Mouse (Mus musculus) hindbrain, embryonic 14.5 days (tissue): ENCODE data around the gene Fuom. TPM values are rescaled to one million over a fixed set of nuclear protein-coding genes. Genes with fewer than 3 reads are reported as not detected.
"Not testable (repeated sequence)": the region's sequence is repeated elsewhere in the genome, so short reads cannot be mapped to it uniquely, and the experiment has no call there.

Experiments used
- ATAC-seq: fragments of 200-750 bp; cut with Nextera tagmentation; 2 replicates; pipeline ENCODE4 v1.8.0; 2017; ENCODE audit warnings: moderate number of reproducible peaks, mild to moderate bottlenecking, moderate TSS enrichment, moderate library complexity; ENCODE audit not compliant: low FRiP score
- DNase-seq: peaks from one replicate; pipeline ENCODE4 v3.0.0-alpha.2; 2015; ENCODE audit warnings: low spot score
- H3K27ac ChIP-seq: fragments of 300-500 bp; sonication (generic); 2 replicates; pipeline ENCODE4 v1.5.1; 2014; ENCODE audit warnings: mild to moderate bottlenecking, moderate library complexity
- H3K27me3 ChIP-seq: fragments of 300-500 bp; sonication (generic); 2 replicates; pipeline ENCODE4 v1.6.1; 2014; ENCODE audit warnings: mild to moderate bottlenecking, low read length, mixed read lengths; ENCODE audit not compliant: control insufficient read depth, insufficient read depth
- H3K36me3 ChIP-seq: fragments of 300-500 bp; sonication (generic); replicated peaks from 2 replicates; pipeline ENCODE4 v1.6.1; 2014; ENCODE audit not compliant: control insufficient read depth, insufficient read depth
- H3K4me1 ChIP-seq: fragments of 300-500 bp; sonication (generic); replicated peaks from 2 replicates; pipeline ENCODE4 v1.6.1; 2014; ENCODE audit warnings: antibody characterized with exemption, low read length, mixed read lengths; ENCODE audit not compliant: control insufficient read depth, insufficient read depth
- H3K4me2 ChIP-seq: fragments of 300-500 bp; sonication (generic); replicated peaks from 2 replicates; pipeline ENCODE4 v1.6.1; 2014; ENCODE audit warnings: mild to moderate bottlenecking, moderate library complexity
- H3K4me3 ChIP-seq: fragments of 300-500 bp; sonication (generic); replicated peaks from 2 replicates; pipeline ENCODE4 v1.5.1; 2014; ENCODE audit warnings: mild to moderate bottlenecking, low read length
- H3K9ac ChIP-seq: fragments of 300-500 bp; sonication (generic); 2 replicates; pipeline ENCODE4 v1.6.1; 2014
- H3K9me3 ChIP-seq: fragments of 300-500 bp; sonication (generic); 2 replicates; pipeline ENCODE4 v1.6.1; 2016; ENCODE audit warnings: low read length; ENCODE audit not compliant: control insufficient read depth
- WGBS: fragments of 180-500 bp; shearing (Covaris S2); extraction: QIAGEN DNeasy Blood & Tissue Kit; methylation state at CpG from one replicate; pipeline ENCODE4 v1.1.7; 2014; 5-methylcytosine and 5-hydroxymethylcytosine counted together
- polyA plus RNA-seq: library from polyadenylated mRNA; unstranded; fragments of >200 nt; fragmentation: Nextera tagmentation; extraction: Ambion mirVana; gene quantifications from 2 replicates; pipeline ENCODE4 v1.2.1, GENCODE M21; 2014

Gene Fuom
- polyA plus RNA-seq: 40.0 and 42.0 TPM in 2 replicates

DNA sequence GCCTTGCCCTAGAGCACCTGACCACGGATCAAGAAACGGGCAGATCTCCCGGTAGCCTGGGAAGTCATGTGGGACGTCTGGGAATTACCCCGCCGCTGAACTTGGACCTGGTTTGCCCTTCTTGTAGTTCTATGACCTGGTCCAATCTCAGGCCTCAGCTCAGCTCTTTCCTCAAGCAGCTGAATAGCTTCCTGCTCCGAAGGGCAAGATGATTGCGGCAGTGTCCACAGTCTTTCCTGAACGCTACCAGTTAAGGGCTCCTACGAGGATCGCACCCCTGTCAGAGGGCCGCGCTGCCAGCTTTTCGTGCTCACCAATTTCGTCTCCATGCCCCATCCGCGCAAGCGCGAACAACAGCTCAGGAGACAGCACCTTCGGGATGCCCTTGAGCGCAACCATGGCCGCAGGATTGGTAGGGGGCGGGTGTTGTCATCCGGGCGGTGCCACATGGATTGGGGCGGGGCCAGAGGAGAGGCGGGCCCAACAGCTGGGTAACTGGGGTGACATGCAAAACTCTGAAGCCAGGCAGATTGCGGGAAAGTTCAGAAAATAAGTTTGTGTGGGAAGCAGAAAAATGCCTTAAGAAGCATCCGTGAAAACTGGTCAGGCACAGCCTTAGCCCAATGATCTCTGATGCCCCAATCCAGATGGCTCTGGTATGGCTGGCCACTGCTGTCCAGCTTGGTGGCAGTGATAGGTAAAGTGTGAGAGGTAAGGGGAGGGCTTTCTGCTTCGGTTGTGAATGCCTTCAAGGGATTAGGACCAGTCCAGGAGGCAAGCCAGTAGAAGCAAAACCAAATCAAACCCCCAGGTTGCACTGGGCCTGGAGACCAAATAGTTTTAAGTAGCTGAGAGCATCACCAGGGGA lies at the start of gene Fuom:
Fuom (minus strand) TSS at position 449 of the 868 bp plus-strand sequence.
- Histone ChIP-seq H3K4me3 (peak within 1 kb of the TSS; percentile 28), H3K4me1 (0 out of 2 replicates have a peak, but pooled peaks cover 10% of the 10 kb centered on the region), H3K9ac (peak within 1 kb of the TSS; percentile 51), H3K27ac (no peak within 1 kb of the TSS), H3K36me3 (peaks cover 23% of the 10 kb centered on the region), H3K9me3 (no peaks in the 10 kb centered on the region), H3K4me2 (peak within 1 kb of the TSS; percentile 56), H3K27me3 (no peaks in the 10 kb centered on the region)
- WGBS: 1% methylated on average over 30 of the region's 30 CpGs
- ATAC-seq (peak; percentile 87), DNase-seq (peak; percentile 69)

DNA sequence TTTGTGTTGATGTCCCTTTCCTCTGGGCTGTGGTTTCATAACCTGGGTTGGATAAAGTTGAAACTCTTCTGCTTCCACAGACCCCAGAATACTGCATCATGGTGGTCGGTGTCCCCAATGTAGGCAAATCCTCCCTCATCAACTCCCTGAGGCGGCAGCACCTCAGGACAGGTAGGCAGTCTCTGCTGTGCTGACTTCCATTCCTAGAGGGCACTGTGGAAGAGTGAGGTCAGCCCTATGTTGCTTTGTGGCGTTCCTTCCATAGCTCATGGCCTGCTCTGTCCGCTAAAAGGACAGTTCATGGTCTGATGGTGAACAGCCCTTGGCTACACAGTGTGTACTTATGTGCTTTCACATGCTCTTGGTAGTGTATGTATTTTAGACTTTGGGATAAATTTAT lies 42.3 kb upstream of the Fuom start:
- WGBS: 78% methylated on average over 4 of the region's 4 CpGs
- Histone ChIP-seq H3K27ac (no peak overlapping the region), H3K9me3 (no peaks in the 10 kb centered on the region), H3K4me2 (no peak overlapping the region), H3K36me3 (no peaks in the 10 kb centered on the region), H3K4me3 (no peak overlapping the region), H3K4me1 (no peaks in the 10 kb centered on the region), H3K9ac (no peak overlapping the region), H3K27me3 (no peaks in the 10 kb centered on the region)
- no peak for DNase-seq
- no peak for ATAC-seq

DNA sequence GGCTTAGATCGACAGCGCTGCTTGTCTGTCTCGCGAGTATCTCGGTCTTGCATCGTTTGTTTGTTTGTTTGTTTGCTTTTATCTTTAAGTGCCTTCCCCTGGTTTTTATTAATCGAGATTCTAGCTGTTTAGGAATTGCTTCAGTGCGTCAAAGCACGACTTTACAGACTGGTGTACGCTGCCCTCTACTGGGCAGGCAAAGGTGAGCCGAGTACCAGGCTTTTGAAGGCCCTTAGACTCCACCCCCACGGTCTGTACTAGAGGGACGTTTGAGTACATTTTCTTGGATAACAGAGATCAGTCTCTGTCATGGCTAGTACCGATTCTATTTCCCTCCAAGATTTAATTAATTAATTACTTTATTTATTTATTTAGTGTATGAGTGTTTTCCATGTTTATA lies 39.1 kb upstream of the Fuom start:
- ATAC-seq: no peak
- Histone ChIP-seq H3K9me3 (no peaks in the 10 kb centered on the region), H3K36me3 (no peaks in the 10 kb centered on the region), H3K4me3 (no peak overlapping the region), H3K9ac (no peak overlapping the region), H3K27ac (no peak overlapping the region), H3K4me1 (peaks cover 4% of the 10 kb centered on the region), H3K27me3 (no peaks in the 10 kb centered on the region), H3K4me2 (no peak overlapping the region)
- WGBS: 7% methylated on average over 14 of the region's 14 CpGs
- peak; percentile 64 for DNase-seq

DNA sequence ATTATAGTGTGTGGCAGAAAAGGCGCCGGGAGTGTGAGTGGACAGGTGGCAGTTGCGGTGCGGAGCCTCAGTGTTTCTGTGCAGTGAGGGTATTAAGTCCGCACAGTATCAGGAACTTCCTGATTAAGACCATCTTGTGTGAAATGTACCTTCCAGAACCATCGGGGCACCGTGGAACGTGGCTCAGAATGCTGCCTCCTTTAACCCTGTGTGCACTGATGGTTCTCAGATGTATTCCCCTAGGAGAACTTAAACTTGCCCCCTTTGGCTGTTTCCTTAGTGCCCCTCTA lies 35.7 kb upstream of the Fuom start:
- H3K27me3 ChIP-seq: no peaks in the 10 kb centered on the region
- H3K9ac ChIP-seq: peak overlapping the region; percentile 74
- H3K27ac ChIP-seq: peak overlapping the region; percentile 76
- ATAC-seq (no peak; the same call in 1 of the 2 replicates), DNase-seq (no peak)
- H3K9me3 ChIP-seq: no peaks in the 10 kb centered on the region
- peak overlapping the region; percentile 55 for H3K4me3 ChIP-seq
- WGBS: 1% methylated on average over 8 of the region's 8 CpGs
- no peaks in the 10 kb centered on the region for H3K36me3 ChIP-seq
- H3K4me1 ChIP-seq: peaks cover 4% of the 10 kb centered on the region
- peak overlapping the region; percentile 81 for H3K4me2 ChIP-seq

DNA sequence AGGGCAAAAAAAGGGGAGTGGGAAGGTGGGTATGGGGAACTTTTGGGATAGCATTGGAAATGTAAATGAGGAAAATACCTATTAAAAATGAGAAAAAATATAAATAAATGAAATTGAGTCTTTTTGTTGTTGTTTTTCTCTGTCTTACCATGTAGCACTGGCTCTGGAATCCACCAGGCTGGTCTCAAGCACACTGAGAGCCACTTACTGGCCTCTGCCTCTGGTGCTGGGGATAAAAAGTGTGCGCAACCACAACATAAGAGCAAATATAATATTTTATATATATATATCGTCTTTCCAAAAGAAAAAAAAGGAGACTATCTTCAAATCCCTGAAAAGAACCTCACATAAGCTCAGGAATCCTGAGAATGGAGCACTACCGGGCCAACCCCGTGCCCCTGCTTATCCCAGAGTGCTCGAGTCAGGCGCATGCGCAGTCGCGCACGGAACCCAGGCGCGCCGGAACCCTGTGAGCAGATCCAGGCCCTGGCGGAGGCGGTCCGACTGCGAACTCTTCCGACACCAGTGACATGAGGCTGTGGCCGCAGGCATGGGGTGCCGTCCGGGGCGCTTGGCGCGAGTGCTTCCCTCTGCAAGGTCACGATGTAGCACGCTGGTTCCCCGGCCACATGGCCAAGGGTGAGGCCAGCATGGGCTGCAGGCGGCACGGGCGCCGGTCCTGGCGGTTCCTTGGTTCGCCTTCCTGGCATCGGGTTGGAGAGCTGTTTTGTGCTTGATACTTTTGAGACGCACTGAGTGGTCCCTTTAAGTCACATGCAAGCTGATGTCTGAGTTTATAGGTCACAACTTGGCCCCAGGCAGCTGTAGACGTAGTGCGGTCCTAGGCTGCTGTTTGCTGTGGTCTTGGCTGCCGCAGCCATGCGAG lies 35.1 kb upstream of the Fuom start, which contains the start of gene Mtg1:
Mtg1 (plus strand) TSS at position 430 of the 886 bp plus-strand sequence.
- Histone ChIP-seq H3K27me3 (no peaks in the 10 kb centered on the region), H3K9ac (peak within 1 kb of the TSS; percentile 74), H3K4me1 (peaks cover 4% of the 10 kb centered on the region), H3K27ac (peak within 1 kb of the TSS; percentile 76), H3K36me3 (no peaks in the 10 kb centered on the region), H3K4me2 (peak within 1 kb of the TSS; percentile 81), H3K4me3 (peak within 1 kb of the TSS; percentile 55), H3K9me3 (no peaks in the 10 kb centered on the region)
- DNase-seq: peak; percentile 98
- WGBS: 1% methylated on average over 39 of the region's 39 CpGs
- peak; percentile 98 for ATAC-seq

DNA sequence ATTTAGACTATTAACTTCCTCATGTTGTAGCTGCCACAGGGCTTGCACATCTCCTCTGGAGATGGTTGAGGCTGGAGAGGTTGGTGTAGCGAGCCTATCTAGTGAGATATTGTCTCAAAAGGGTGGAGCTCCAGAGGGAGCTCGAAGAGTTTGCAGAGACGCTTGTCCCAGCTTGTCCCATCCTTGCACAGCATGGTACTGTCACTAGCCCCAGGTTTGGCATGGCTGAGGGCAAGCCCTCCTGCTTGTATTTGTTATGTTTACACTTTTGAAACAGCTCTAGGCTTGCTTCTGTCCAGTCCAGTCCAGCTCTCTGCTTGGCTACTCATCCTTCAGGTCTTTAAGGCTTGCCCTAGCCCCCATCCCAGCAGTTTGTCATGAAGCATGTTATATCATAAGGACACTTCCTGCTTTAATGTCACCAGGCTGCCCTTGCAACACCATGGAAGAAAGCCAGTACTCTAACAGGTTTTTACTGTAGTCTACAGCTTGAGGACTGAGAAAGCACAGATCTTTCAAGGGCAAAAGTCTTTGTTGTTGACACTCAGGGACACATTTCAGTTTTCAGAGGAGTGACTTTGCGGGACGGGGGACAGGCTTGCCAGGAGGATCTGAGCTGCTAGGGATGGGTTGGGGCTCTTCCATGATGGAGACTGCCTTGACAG lies 33.0 kb upstream of the Fuom start:
- Histone ChIP-seq H3K9me3 (no peaks in the 10 kb centered on the region), H3K27ac (no peak overlapping the region), H3K36me3 (no peaks in the 10 kb centered on the region), H3K4me2 (no peak overlapping the region), H3K4me1 (peaks cover 4% of the 10 kb centered on the region), H3K9ac (no peak overlapping the region), H3K4me3 (no peak overlapping the region), H3K27me3 (no peaks in the 10 kb centered on the region)
- no peak for ATAC-seq
- 86% methylated on average over 5 of the region's 5 CpGs for WGBS
- DNase-seq: no peak

DNA sequence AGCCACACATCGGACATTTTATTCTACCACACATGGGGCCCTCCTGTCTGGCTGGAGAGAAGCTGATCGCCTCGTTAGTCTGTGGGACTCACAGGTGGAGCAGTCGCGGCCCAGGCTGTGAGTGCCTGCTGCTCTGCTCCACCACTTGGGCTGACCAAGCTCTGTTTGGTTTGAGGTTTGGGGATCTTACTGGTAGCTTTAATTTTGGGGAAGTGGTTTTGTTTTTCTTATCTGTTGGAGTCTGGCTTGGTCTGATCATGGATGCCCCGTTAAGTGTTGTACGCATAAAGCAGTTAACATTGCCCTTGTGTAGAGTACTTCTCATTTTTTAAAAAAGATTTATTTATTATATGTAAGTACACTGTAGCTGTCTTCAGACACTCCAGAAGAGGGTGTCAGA lies 31.8 kb upstream of the Fuom start:
- not testable (repeated sequence) for H3K9me3 ChIP-seq, H3K4me3 ChIP-seq, ATAC-seq, H3K36me3 ChIP-seq, H3K4me2 ChIP-seq, DNase-seq, H3K27me3 ChIP-seq, H3K4me1 ChIP-seq, H3K27ac ChIP-seq, H3K9ac ChIP-seq
- over 99% methylated on average over 6 of the region's 7 CpGs for WGBS

DNA sequence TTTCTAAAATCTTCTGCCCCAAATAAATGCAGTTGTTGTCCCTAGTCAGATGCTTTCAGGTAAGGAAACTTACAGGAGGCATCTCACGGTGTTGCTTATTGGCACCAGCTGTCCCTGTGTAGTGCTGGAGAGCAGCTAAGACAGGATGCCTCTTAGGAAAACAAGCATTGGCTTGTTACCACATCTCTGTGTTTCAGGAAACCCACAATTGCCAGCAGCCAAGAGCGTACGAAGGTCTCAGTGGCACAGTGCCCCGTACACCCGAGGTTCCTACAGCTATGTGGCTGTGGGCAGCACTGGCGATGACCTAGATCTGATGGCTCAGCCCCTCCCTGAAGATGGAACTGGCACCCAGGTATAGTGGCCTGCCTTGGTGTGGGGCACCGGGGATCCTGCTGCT lies 29.9 kb upstream of the Fuom start:
- H3K9me3 ChIP-seq, H3K9ac ChIP-seq, H3K36me3 ChIP-seq, H3K27me3 ChIP-seq, H3K4me1 ChIP-seq, H3K4me3 ChIP-seq, DNase-seq, H3K27ac ChIP-seq, H3K4me2 ChIP-seq, ATAC-seq: not testable (repeated sequence)
- 96% methylated on average over 7 of the region's 7 CpGs for WGBS

DNA sequence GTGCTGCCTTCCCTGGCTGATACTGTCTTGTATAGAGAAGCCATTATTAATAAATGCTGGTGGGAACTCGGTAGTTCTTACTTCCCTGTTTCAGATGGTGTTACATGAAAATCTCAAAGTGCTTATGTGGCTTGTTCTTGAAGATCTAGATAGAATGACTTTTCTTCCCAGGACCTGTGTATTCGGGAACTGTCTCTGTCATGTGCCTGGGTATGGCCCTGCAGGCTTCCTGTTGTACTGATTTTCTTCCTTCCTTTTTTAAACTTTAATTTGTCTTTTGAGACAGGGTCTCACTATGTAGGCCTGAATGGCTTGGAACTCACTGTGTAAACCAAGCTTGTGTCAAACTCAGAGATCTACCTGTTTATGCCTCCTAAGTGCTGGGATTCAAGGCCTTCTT lies 25.7 kb upstream of the Fuom start:
- no peaks in the 10 kb centered on the region for H3K27me3 ChIP-seq
- H3K4me2 ChIP-seq: no peak overlapping the region
- 84% methylated on average over 2 of the region's 2 CpGs for WGBS
- H3K36me3 ChIP-seq: no peaks in the 10 kb centered on the region
- ATAC-seq (no peak), DNase-seq (no peak)
- H3K9ac ChIP-seq: no peak overlapping the region
- no peaks in the 10 kb centered on the region for H3K9me3 ChIP-seq
- no peak overlapping the region for H3K27ac ChIP-seq
- no peak overlapping the region for H3K4me3 ChIP-seq
- H3K4me1 ChIP-seq: peaks cover 9% of the 10 kb centered on the region; the same call in 1 of the 2 replicates
